Mouse (Mus musculus) erythroblast, embryonic 14.5 days (primary cell): ENCODE measurements around the gene Ica1. TPM values are rescaled to one million over a fixed set of nuclear protein-coding genes. Genes with fewer than 3 reads are reported as not detected.

Experiments
- H3K27me3 ChIP-seq: 2 replicates; pipeline ENCODE4 v1.6.1; 2012; ENCODE audit warnings: inconsistent platforms; ENCODE audit not compliant: control insufficient read depth
- H3K36me3 ChIP-seq: 2 replicates; pipeline ENCODE4 v1.6.1; 2012; ENCODE audit warnings: mild to moderate bottlenecking, inconsistent platforms; ENCODE audit not compliant: control insufficient read depth
- H3K4me1 ChIP-seq: 2 replicates; pipeline ENCODE4 v1.6.1; 2012; ENCODE audit warnings: inconsistent platforms; ENCODE audit not compliant: control insufficient read depth
- H3K4me3 ChIP-seq: replicated peaks from 2 replicates; pipeline ENCODE3; 2012; ENCODE audit warnings: moderate library complexity, mild to moderate bottlenecking, inconsistent platforms
- H3K9me3 ChIP-seq: 2 replicates; pipeline ENCODE4 v1.6.1; 2012; ENCODE audit warnings: low read length, inconsistent platforms, mixed read lengths; ENCODE audit not compliant: control insufficient read depth
- GATA1 ChIP-seq: IDR thresholded peaks from 2 replicates; pipeline ENCODE4 v1.6.1; 2012; ENCODE audit warnings: low read length, inconsistent platforms, mixed read lengths
- TAL1 ChIP-seq: IDR thresholded peaks from 3 replicates; pipeline ENCODE4 v1.6.1; 2012; ENCODE audit warnings: low read length, inconsistent platforms, mixed read lengths
- polyA plus RNA-seq: library from polyadenylated mRNA; stranded (reverse); fragments of >175 nt; gene quantifications from 2 replicates; pipeline ENCODE4 v1.2.3, GENCODE M21; 2012

The Ica1 gene
- polyA plus RNA-seq, 1 experiment, result 0.15 TPM

GRCm38 (mm10) chr6:8623045-8623444, 155.2 kb downstream of the Ica1 start:
- H3K4me3 ChIP-seq, result no peak overlapping the region
- peaks cover 14% of the 10 kb centered on the region for H3K4me1 ChIP-seq
- no peaks in the 10 kb centered on the region for H3K36me3 ChIP-seq
- no peaks in the 10 kb centered on the region for H3K27me3 ChIP-seq
- H3K9me3 ChIP-seq, result no peaks in the 10 kb centered on the region
- TF ChIP-seq TAL1, result no peak
- no peak for TF ChIP-seq GATA1

- Histone ChIP-seq H3K36me3 (no peaks in the 10 kb centered on the region), H3K4me1 (peaks cover 14% of the 10 kb centered on the region), H3K27me3 (no peaks in the 10 kb centered on the region), H3K9me3 (no peaks in the 10 kb centered on the region), H3K4me3 (no peak overlapping the region)
- TF ChIP-seq GATA1, result no peak
- no peak for TF ChIP-seq TAL1
Measured at GRCm38 (mm10) chr6:8619582-8620350, 158.5 kb downstream of the Ica1 start.

GRCm38 (mm10) chr6:8617369-8617768, 160.9 kb downstream of the Ica1 start:
- Histone ChIP-seq H3K9me3 (no peaks in the 10 kb centered on the region), H3K36me3 (no peaks in the 10 kb centered on the region), H3K4me1 (peaks cover 14% of the 10 kb centered on the region), H3K27me3 (no peaks in the 10 kb centered on the region), H3K4me3 (no peak overlapping the region)
- TF ChIP-seq GATA1 (no peak), TAL1 (no peak)

- Histone ChIP-seq H3K4me3 (no peak overlapping the region), H3K27me3 (no peaks in the 10 kb centered on the region), H3K36me3 (peaks cover 20% of the 10 kb centered on the region), H3K9me3 (no peaks in the 10 kb centered on the region), H3K4me1 (no peaks in the 10 kb centered on the region)
- no peak for TF ChIP-seq TAL1
- no peak for TF ChIP-seq GATA1
Measured at GRCm38 (mm10) chr6:8591665-8592064, 186.6 kb downstream of the Ica1 start.

- no peak overlapping the region for H3K4me3 ChIP-seq
- no peaks in the 10 kb centered on the region for H3K9me3 ChIP-seq
- H3K36me3 ChIP-seq, result peaks cover 20% of the 10 kb centered on the region
- no peaks in the 10 kb centered on the region for H3K27me3 ChIP-seq
- no peak for TF ChIP-seq GATA1
- no peak for TF ChIP-seq TAL1
- H3K4me1 ChIP-seq, result no peaks in the 10 kb centered on the region; the same call in 1 of the 2 replicates
Measured at GRCm38 (mm10) chr6:8583892-8584291, 194.4 kb downstream of the Ica1 start.

GRCm38 (mm10) chr6:8582377-8582776, 195.9 kb downstream of the Ica1 start:
- H3K36me3 ChIP-seq, result peaks cover 20% of the 10 kb centered on the region
- H3K27me3 ChIP-seq, result no peaks in the 10 kb centered on the region
- no peaks in the 10 kb centered on the region for H3K9me3 ChIP-seq
- H3K4me3 ChIP-seq, result no peak overlapping the region
- TF ChIP-seq GATA1, result no peak
- no peak for TF ChIP-seq TAL1
- H3K4me1 ChIP-seq, result no peaks in the 10 kb centered on the region; the same call in 1 of the 2 replicates

Other genes starting within 250 kb of the Ica1 start
- not detected in 2 replicates for gene Nxph1, start 169.9 kb upstream of the Ica1 start, polyA plus RNA-seq